Mouse (Mus musculus) heart, embryonic 16.5 days (tissue): ENCODE data around the gene Sh3bp4. TPM values are rescaled to one million over a fixed set of nuclear protein-coding genes. Genes with fewer than 3 reads are reported as not detected.
A peak's percentile ranks its signal among the peaks of the same experiment; 100 is the strongest.

Experiments
- ATAC-seq: fragments of 200-750 bp; cut with Nextera tagmentation; replicated peaks from 2 replicates; pipeline ENCODE4 v1.8.0; 2017; ENCODE audit warnings: moderate number of reproducible peaks; ENCODE audit not compliant: insufficient read depth, low FRiP score; ENCODE audit errors: extremely low read depth
- H3K27ac ChIP-seq: fragments of 300-500 bp; sonication (generic); 2 replicates; pipeline ENCODE4 v1.5.1; 2014; ENCODE audit warnings: mild to moderate bottlenecking, low read length, control low read depth, moderate library complexity
- H3K27me3 ChIP-seq: fragments of 300-500 bp; sonication (generic); 2 replicates; pipeline ENCODE4 v1.6.1; 2014; ENCODE audit warnings: low read length, mixed read lengths; ENCODE audit not compliant: control insufficient read depth, insufficient read depth
- H3K36me3 ChIP-seq: fragments of 300-500 bp; sonication (generic); 2 replicates; pipeline ENCODE4 v1.6.1; 2014; ENCODE audit not compliant: control insufficient read depth, insufficient read depth
- H3K4me1 ChIP-seq: fragments of 300-500 bp; sonication (generic); 2 replicates; pipeline ENCODE4 v1.6.1; 2014; ENCODE audit warnings: low read length, mixed read lengths; ENCODE audit not compliant: control insufficient read depth, insufficient read depth
- H3K4me2 ChIP-seq: fragments of 300-500 bp; sonication (generic); 2 replicates; pipeline ENCODE4 v1.6.1; 2014; ENCODE audit warnings: low read depth, mild to moderate bottlenecking, control low read depth, low read length
- H3K4me3 ChIP-seq: fragments of 300-500 bp; sonication (generic); 2 replicates; pipeline ENCODE4 v1.5.1; 2014; ENCODE audit warnings: mild to moderate bottlenecking, control low read depth, low read length
- H3K9ac ChIP-seq: fragments of 300-500 bp; sonication (generic); 2 replicates; pipeline ENCODE4 v1.6.1; 2014; ENCODE audit warnings: low read length, control low read depth
- H3K9me3 ChIP-seq: fragments of 300-500 bp; sonication (generic); replicated peaks from 2 replicates; pipeline ENCODE4 v1.6.1; 2016; ENCODE audit warnings: low read length; ENCODE audit not compliant: control insufficient read depth
- WGBS: fragments of 180-500 bp; shearing (Covaris S2); extraction: QIAGEN DNeasy Blood & Tissue Kit; methylation state at CpG from one replicate; pipeline ENCODE4 v1.1.7; 2014; 5-methylcytosine and 5-hydroxymethylcytosine counted together
- polyA plus RNA-seq: library from polyadenylated mRNA; unstranded; fragments of >200 nt; fragmentation: Nextera tagmentation; extraction: Ambion mirVana; gene quantifications from 2 replicates; pipeline ENCODE4 v1.2.1, GENCODE M21; 2015

The Sh3bp4 gene
- polyA plus RNA-seq, 1 experiment from 2014 or later: 19.2 TPM

GRCm38 (mm10) chr1:89039836-89040235, 30.4 kb upstream of the Sh3bp4 start:
- ATAC-seq: no peak
- H3K36me3 ChIP-seq: no peaks in the 10 kb centered on the region
- H3K27me3 ChIP-seq: no peaks in the 10 kb centered on the region
- WGBS: 41% methylated on average over 2 of the region's 2 CpGs
- H3K27ac ChIP-seq: no peak overlapping the region
- no peak overlapping the region for H3K9ac ChIP-seq
- H3K4me2 ChIP-seq: no peak overlapping the region
- H3K9me3 ChIP-seq: no peaks in the 10 kb centered on the region; the same call in 1 of the 2 replicates
- no peak overlapping the region for H3K4me3 ChIP-seq
- H3K4me1 ChIP-seq: no peaks in the 10 kb centered on the region

GRCm38 (mm10) chr1:89041290-89041689, 28.9 kb upstream of the Sh3bp4 start:
- no peak overlapping the region for H3K9ac ChIP-seq
- no peak overlapping the region for H3K4me2 ChIP-seq
- H3K9me3 ChIP-seq: no peaks in the 10 kb centered on the region; the same call in 1 of the 2 replicates
- no peak overlapping the region for H3K4me3 ChIP-seq
- H3K27ac ChIP-seq: peak overlapping the region; percentile 71
- no peaks in the 10 kb centered on the region for H3K4me1 ChIP-seq
- 44% methylated on average over 5 of the region's 5 CpGs for WGBS
- peak; percentile 45 for ATAC-seq
- H3K27me3 ChIP-seq: no peaks in the 10 kb centered on the region
- no peaks in the 10 kb centered on the region for H3K36me3 ChIP-seq

- H3K9me3 ChIP-seq: no peaks in the 10 kb centered on the region; the same call in 1 of the 2 replicates
- 69% methylated on average over 4 of the region's 4 CpGs for WGBS
- H3K27me3 ChIP-seq: no peaks in the 10 kb centered on the region
- H3K4me1 ChIP-seq: no peaks in the 10 kb centered on the region
- ATAC-seq: no peak
- no peak overlapping the region for H3K4me3 ChIP-seq
- no peaks in the 10 kb centered on the region for H3K36me3 ChIP-seq
- no peak overlapping the region for H3K4me2 ChIP-seq
- peak overlapping the region; percentile 58 for H3K27ac ChIP-seq
- no peak overlapping the region for H3K9ac ChIP-seq
Measured at GRCm38 (mm10) chr1:89042081-89042480, 28.1 kb upstream of the Sh3bp4 start.

GRCm38 (mm10) chr1:89042956-89043355, 27.3 kb upstream of the Sh3bp4 start:
- WGBS: 78% methylated on average over 10 of the region's 10 CpGs
- H3K27ac ChIP-seq: no peak overlapping the region
- no peaks in the 10 kb centered on the region for H3K27me3 ChIP-seq
- no peaks in the 10 kb centered on the region for H3K9me3 ChIP-seq
- no peaks in the 10 kb centered on the region for H3K36me3 ChIP-seq
- no peak for ATAC-seq
- H3K4me1 ChIP-seq: no peaks in the 10 kb centered on the region
- H3K4me3 ChIP-seq: no peak overlapping the region
- H3K4me2 ChIP-seq: no peak overlapping the region
- no peak overlapping the region for H3K9ac ChIP-seq

GRCm38 (mm10) chr1:89045403-89045802, 24.8 kb upstream of the Sh3bp4 start:
- WGBS: 88% methylated on average over 8 of the region's 8 CpGs
- no peak for ATAC-seq
- Histone ChIP-seq H3K4me2 (no peak overlapping the region), H3K36me3 (no peaks in the 10 kb centered on the region), H3K9me3 (no peaks in the 10 kb centered on the region), H3K4me3 (no peak overlapping the region), H3K4me1 (no peaks in the 10 kb centered on the region), H3K27me3 (no peaks in the 10 kb centered on the region), H3K9ac (no peak overlapping the region), H3K27ac (no peak overlapping the region)

- WGBS: 76% methylated on average over 4 of the region's 4 CpGs
- H3K4me2 ChIP-seq: no peak overlapping the region
- H3K9ac ChIP-seq: no peak overlapping the region
- H3K27me3 ChIP-seq: no peaks in the 10 kb centered on the region
- no peaks in the 10 kb centered on the region for H3K4me1 ChIP-seq
- no peak overlapping the region for H3K4me3 ChIP-seq
- H3K36me3 ChIP-seq: no peaks in the 10 kb centered on the region
- H3K9me3 ChIP-seq: no peaks in the 10 kb centered on the region
- ATAC-seq: no peak
- no peak overlapping the region for H3K27ac ChIP-seq
Measured at GRCm38 (mm10) chr1:89049506-89049905, 20.7 kb upstream of the Sh3bp4 start.

GRCm38 (mm10) chr1:89056175-89056574, 14.0 kb upstream of the Sh3bp4 start:
- 46% methylated on average over 1 of the region's 1 CpGs for WGBS

GRCm38 (mm10) chr1:89057430-89057829, 12.8 kb upstream of the Sh3bp4 start:
- no peaks in the 10 kb centered on the region for H3K36me3 ChIP-seq
- no peak overlapping the region for H3K27ac ChIP-seq
- no peak overlapping the region for H3K9ac ChIP-seq
- H3K27me3 ChIP-seq: no peaks in the 10 kb centered on the region
- H3K4me1 ChIP-seq: no peaks in the 10 kb centered on the region
- 71% methylated on average over 3 of the region's 3 CpGs for WGBS
- no peak for ATAC-seq
- H3K4me3 ChIP-seq: no peak overlapping the region
- H3K9me3 ChIP-seq: peaks cover 12% of the 10 kb centered on the region
- H3K4me2 ChIP-seq: no peak overlapping the region

More at GRCm38 (mm10) chr1:89056175-89056574, 14.0 kb upstream of the Sh3bp4 start:
- H3K4me2 ChIP-seq: no peak overlapping the region
- no peak overlapping the region for H3K27ac ChIP-seq
- no peaks in the 10 kb centered on the region for H3K4me1 ChIP-seq
- no peak overlapping the region for H3K9ac ChIP-seq
- no peaks in the 10 kb centered on the region for H3K36me3 ChIP-seq
- no peak overlapping the region for H3K4me3 ChIP-seq
- peaks cover 6% of the 10 kb centered on the region for H3K9me3 ChIP-seq
- ATAC-seq: no peak
- no peaks in the 10 kb centered on the region for H3K27me3 ChIP-seq

- no peaks in the 10 kb centered on the region for H3K36me3 ChIP-seq
Measured at GRCm38 (mm10) chr1:89058011-89058410, 12.2 kb upstream of the Sh3bp4 start.

More at GRCm38 (mm10) chr1:89058011-89058410, 12.2 kb upstream of the Sh3bp4 start:
- WGBS: 91% methylated on average over 1 of the region's 1 CpGs
- peaks cover 12% of the 10 kb centered on the region for H3K9me3 ChIP-seq
- H3K4me1 ChIP-seq: no peaks in the 10 kb centered on the region
- H3K4me3 ChIP-seq: no peak overlapping the region
- H3K9ac ChIP-seq: no peak overlapping the region
- H3K4me2 ChIP-seq: no peak overlapping the region
- H3K27me3 ChIP-seq: no peaks in the 10 kb centered on the region
- H3K27ac ChIP-seq: no peak overlapping the region
- ATAC-seq: no peak
